Mouse (Mus musculus): ENCODE measurements around the gene Dram1.
A peak's percentile ranks its signal among the peaks of the same experiment; 100 is the strongest.

Gene Dram1

GRCm38 (mm10) chr10:88350687-88351086 is 28.2 kb downstream of the Dram1 start:
- DNase-seq (ENCODE audit: low spot score in 2 of 2): no peak

- no peak for DNase-seq (ENCODE audit: low spot score in 2 of 2)
Observed at GRCm38 (mm10) chr10:88349800-88350199, 29.1 kb downstream of the Dram1 start.

GRCm38 (mm10) chr10:88346454-88347245 is 32.2 kb downstream of the Dram1 start:
- DNase-seq (ENCODE audit: low spot score in 2 of 2): no peak

GRCm38 (mm10) chr10:88345899-88346401 is 32.9 kb downstream of the Dram1 start:
- no peak for DNase-seq (ENCODE audit: low spot score in 2 of 2)

- DNase-seq (ENCODE audit: low spot score in 2 of 2): no peak
Observed at GRCm38 (mm10) chr10:88341368-88341767, 37.5 kb downstream of the Dram1 start.

GRCm38 (mm10) chr10:88340660-88341059 is 38.2 kb downstream of the Dram1 start:
- no peak for DNase-seq (ENCODE audit: low spot score in 2 of 2)

GRCm38 (mm10) chr10:88330695-88331094 is 48.2 kb downstream of the Dram1 start:
- DNase-seq (ENCODE audit: low spot score in 2 of 2): no peak

GRCm38 (mm10) chr10:88328056-88328450 is 50.8 kb downstream of the Dram1 start:
- DNase-seq (ENCODE audit: low spot score in 2 of 2): no peak

- peak; percentile 51 to 53 for DNase-seq (ENCODE audit: low spot score in 2 of 2)
Observed at GRCm38 (mm10) chr10:88327160-88328055, 51.5 kb downstream of the Dram1 start.

- no peak for DNase-seq (ENCODE audit: low spot score in 2 of 2)
Observed at GRCm38 (mm10) chr10:88321739-88322138, 57.1 kb downstream of the Dram1 start.

GRCm38 (mm10) chr10:88320714-88321416 is 58.0 kb downstream of the Dram1 start:
- DNase-seq (ENCODE audit: low spot score in 2 of 2): no peak

GRCm38 (mm10) chr10:88318179-88318578 is 60.7 kb downstream of the Dram1 start:
- no peak for DNase-seq (ENCODE audit: low spot score in 2 of 2)

GRCm38 (mm10) chr10:88317151-88317550 is 61.7 kb downstream of the Dram1 start:
- no peak for DNase-seq (ENCODE audit: low spot score in 2 of 2)

- DNase-seq (ENCODE audit: low spot score in 2 of 2): no peak
Observed at GRCm38 (mm10) chr10:88314841-88315240, 64.0 kb downstream of the Dram1 start.

GRCm38 (mm10) chr10:88309851-88310250 is 69.0 kb downstream of the Dram1 start:
- DNase-seq (ENCODE audit: low spot score in 2 of 2): no peak

GRCm38 (mm10) chr10:88306235-88306634 is 72.6 kb downstream of the Dram1 start:
- DNase-seq (ENCODE audit: low spot score in 2 of 2): no peak

GRCm38 (mm10) chr10:88304302-88304701 is 74.6 kb downstream of the Dram1 start:
- peak; percentile 42 to 70 for DNase-seq (ENCODE audit: low spot score in 2 of 2)

GRCm38 (mm10) chr10:88303079-88303478 is 75.8 kb downstream of the Dram1 start:
- DNase-seq (ENCODE audit: low spot score in 2 of 2): peak in 1 of 2 experiments; percentile 42

- no peak for DNase-seq (ENCODE audit: low spot score in 2 of 2)
Observed at GRCm38 (mm10) chr10:88301802-88302470, 76.9 kb downstream of the Dram1 start.

GRCm38 (mm10) chr10:88296991-88297390 is 81.9 kb downstream of the Dram1 start:
- no peak for DNase-seq (ENCODE audit: low spot score in 2 of 2)

GRCm38 (mm10) chr10:88295091-88295490 is 83.8 kb downstream of the Dram1 start:
- DNase-seq (ENCODE audit: low spot score in 2 of 2): no peak
